Mouse (Mus musculus) left cerebral cortex, adult 11 months (tissue): ENCODE data around the gene Zbtb42.

ENCODE experiments used
- DNase-seq: peaks from one replicate; pipeline ENCODE4 v3.0.0; 2022; ENCODE audit warnings: low spot score

The Zbtb42 gene

GRCm38 (mm10) chr12:112678555-112679026 lies at the start of gene Zbtb42:
Gene Zbtb42 (plus strand): TSS chr12:112678828.
- no peak for DNase-seq

- no peak for DNase-seq
These were observed 49.5 kb upstream of the Zbtb42 start for GRCm38 (mm10) chr12:112628928-112629721.

DNA sequence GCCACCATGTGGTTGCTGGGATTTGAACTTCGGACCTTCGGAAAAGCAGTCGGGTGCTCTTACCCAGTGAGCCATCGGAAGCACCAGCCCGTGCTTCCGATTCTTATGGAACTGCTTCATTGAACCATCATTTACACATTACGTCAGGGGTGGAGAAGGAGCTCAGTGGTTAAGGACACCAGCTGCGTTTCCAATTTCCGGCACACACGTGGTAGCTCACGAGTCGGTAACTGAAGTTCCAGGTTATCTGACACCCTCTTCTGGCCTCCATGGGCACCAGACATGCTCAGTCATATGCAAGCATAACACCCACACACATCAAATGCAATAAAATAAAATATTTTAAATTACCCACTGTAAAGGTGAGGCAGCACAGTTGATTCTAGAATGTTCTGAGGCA lies 48.6 kb upstream of the Zbtb42 start:
- DNase-seq: no peak

GRCm38 (mm10) chr12:112630796-112631195 lies 47.8 kb upstream of the Zbtb42 start:
- DNase-seq: no peak

DNA sequence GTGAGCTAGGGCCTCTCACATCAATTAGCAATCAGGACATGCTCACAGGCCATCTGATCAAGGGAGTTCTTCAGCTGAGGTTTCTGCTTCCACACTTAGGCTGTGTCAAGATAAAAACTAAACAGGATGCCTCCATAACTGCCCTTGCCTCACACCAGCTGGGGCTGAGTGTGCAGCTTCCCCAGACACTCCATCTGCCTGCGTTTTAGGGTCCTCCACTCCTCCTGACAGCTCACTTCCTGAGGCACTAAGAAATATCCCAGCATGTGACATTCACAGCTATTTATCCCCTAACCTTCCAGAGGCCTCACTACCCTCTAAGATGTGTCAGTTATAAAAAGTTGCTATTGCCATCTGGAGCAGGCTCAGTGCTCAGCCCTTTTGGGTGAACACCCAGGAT lies 47.2 kb upstream of the Zbtb42 start:
- DNase-seq: no peak

- no peak for DNase-seq
These were observed 46.4 kb upstream of the Zbtb42 start for GRCm38 (mm10) chr12:112632084-112632777.

- no peak for DNase-seq
These were observed 45.7 kb upstream of the Zbtb42 start for GRCm38 (mm10) chr12:112632907-112633306.

GRCm38 (mm10) chr12:112633686-112634085 lies 44.9 kb upstream of the Zbtb42 start:
- no peak for DNase-seq

- no peak for DNase-seq
These were observed 39.1 kb upstream of the Zbtb42 start for GRCm38 (mm10) chr12:112639526-112639925.

DNA sequence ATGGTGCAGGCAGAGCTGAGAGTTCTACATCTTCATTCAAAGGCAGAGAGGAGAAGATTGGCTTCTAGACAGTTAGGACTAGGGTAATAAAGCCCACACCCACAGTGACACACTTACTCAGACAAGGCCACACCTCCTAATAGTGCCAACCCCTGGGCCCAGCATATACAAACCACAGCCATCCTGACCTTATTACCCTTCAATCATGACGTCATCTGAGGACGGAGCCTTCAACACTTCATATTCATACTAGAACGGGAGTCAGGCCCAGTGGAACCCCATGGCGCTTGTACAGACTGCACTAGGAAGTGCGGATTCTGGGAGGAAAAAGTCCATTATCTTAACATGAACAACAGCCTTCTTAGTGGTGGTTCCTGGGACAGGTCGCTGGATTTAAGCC lies 35.5 kb upstream of the Zbtb42 start:
- DNase-seq: no peak

- peak; percentile 97 for DNase-seq
These were observed 34.3 kb upstream of the Zbtb42 start, which contains the start of gene Siva1 for GRCm38 (mm10) chr12:112644180-112644854. Gene Siva1 (plus strand): TSS chr12:112644679.

GRCm38 (mm10) chr12:112644855-112645506 lies 33.6 kb upstream of the Zbtb42 start:
- DNase-seq: no peak

DNA sequence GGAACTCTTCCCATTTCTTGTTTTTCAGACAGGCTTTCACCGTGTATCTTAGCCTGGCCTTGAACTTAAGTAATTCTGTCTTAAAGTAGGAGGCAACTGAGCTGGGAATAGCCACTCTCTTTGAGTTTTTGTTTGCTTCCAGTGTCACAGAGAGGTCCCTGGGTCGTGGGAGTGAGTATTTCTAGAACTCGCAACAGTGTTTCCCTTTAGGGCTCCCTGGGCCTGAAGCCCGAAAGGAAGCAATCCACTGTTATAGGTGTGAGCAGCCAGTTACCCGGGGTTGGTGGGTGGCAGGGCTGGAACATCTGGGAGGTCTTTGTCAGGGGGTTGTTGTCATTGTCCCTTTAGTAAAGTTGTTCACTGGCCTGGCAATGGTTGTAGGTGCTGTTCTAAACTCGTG lies 32.5 kb upstream of the Zbtb42 start:
- DNase-seq: no peak

- DNase-seq: no peak
These were observed 30.5 kb upstream of the Zbtb42 start for GRCm38 (mm10) chr12:112648081-112648480.

DNA sequence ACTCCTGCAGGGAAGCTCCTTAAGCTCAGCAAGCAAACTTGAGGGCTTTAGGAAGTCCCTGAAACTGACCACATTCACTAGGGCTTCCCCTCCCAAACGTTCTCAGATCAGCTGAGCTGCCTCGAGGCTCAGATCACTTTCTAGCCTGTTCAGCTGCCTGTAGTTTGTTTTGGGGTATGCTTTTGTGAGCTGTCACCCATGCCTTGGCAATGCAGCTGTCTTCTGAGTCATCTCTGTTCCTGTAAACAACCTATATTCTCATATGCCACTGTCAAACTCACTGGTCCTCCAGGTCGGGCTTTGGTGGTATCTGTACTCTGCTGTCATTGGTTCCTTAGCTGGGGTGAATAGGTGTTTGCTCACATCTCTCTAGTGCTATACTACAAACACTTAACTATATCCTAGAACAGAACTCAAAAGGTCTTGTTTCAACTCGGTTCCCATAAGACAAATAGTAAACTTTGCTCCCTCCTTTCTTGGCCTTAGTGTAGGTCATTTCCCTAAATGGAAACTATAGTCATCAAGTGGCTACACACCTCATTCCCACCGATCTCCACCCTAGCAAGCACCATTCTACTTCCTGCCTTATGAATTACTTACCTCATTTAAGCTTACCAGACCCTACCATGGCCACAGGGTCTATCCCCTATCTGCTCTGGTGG lies 26.7 kb upstream of the Zbtb42 start:
- no peak for DNase-seq

GRCm38 (mm10) chr12:112653157-112653824 lies 25.3 kb upstream of the Zbtb42 start:
- peak; percentile 72 for DNase-seq

GRCm38 (mm10) chr12:112654076-112654475 lies 24.6 kb upstream of the Zbtb42 start:
- no peak for DNase-seq

DNA sequence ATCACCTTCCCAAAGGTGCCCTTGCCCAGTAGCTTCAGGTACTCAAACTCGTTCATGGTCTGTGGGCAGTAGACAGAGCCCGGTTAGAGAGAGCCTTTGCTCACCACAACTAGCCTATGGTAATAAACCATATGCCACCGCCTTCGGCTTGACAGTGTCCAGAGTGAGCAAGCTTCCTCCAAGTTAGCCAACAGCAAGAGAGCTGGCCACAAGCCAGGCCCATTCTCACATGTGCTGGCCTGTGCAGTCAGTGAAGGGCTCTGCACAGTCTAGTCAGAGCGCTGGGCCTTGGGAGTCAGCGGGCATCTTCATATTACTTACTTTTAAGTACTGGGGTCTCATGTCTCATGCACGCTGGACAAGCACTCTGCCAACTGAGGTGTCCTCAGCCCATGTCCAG lies 20.0 kb upstream of the Zbtb42 start:
- no peak for DNase-seq

DNA sequence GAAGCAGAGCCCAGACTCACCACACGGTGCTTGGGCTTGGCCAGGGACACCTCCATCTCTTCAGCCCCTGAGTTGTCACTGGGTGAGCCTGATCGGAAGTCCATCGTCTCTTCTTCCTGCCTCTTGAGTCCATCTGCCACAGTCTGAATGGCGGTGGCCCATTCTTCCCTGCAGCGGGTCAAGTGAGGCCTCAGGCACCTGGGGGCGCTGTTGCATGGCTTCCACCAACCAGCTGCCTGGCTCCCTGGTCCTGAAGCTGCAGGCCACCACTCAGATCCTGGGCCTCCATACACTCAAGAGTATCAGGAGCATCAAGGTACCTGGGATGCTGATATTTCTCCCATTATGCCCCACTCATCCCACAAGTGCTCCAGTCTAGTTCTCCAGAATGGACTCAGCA lies 19.5 kb upstream of the Zbtb42 start:
- DNase-seq: no peak

DNA sequence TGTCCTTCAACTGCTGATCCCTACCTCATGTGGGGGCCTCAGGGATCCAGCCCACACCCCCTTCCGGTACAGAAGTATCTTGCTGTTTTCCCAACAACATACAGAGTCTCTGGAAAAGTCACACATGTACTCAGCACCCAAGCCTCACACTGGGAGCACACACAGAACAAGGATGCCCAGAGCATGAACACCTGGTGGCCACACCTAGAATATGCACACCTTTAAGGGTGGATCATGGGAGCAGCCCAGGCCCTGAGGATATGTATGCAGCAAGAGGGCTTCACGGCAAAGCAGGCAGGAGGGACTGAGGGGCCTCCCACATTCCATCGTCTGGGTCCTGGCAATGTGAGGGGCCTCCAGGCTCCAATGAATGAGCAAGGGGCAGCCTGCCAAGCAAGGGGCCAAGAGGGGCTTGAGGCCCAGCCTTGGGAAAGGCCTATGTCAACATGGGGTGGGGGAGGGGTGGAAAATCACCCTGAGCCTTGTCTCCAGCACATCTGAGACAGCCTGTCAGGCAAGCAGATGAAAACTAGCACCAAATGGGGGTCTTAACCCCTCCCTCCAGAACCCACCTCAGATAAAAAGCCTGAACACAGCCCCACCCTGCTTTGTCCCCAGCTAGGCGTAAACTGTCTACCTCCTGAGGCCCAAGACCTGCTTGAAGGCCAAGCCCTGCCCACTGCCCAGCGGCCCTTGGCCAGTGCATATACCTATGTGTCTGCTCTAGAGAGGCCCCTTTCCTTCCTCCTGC lies 17.9 kb upstream of the Zbtb42 start:
- no peak for DNase-seq

- DNase-seq: no peak
These were observed 17.4 kb upstream of the Zbtb42 start for GRCm38 (mm10) chr12:112661327-112661605.
